Mouse (Mus musculus) liver, embryonic 14.5 days (tissue): ENCODE data around the gene Olfr368. TPM values are rescaled to one million over a fixed set of nuclear protein-coding genes. Genes with fewer than 3 reads are reported as not detected.
A peak's percentile ranks its signal among the peaks of the same experiment; 100 is the strongest.

Experiments
- ATAC-seq: fragments of 200-750 bp; cut with Nextera tagmentation; 2 replicates; pipeline ENCODE4 v1.8.0; 2017; ENCODE audit warnings: moderate number of reproducible peaks, mild to moderate bottlenecking, moderate library complexity; ENCODE audit not compliant: insufficient read depth
- DNase-seq, 3 experiments: peaks; one replicate each; pipeline ENCODE4 v3.0.0-alpha.2; 2012 to 2013; ENCODE audit warnings: low read depth in 3 of 3, low spot score in 3 of 3
- H3K27ac ChIP-seq: fragments of 300-500 bp; sonication (generic); 2 replicates; pipeline ENCODE4 v1.5.1; 2014; ENCODE audit warnings: moderate library complexity, mild to moderate bottlenecking, control low read depth, inconsistent platforms
- H3K27me3 ChIP-seq: fragments of 300-500 bp; sonication (generic); 2 replicates; pipeline ENCODE4 v1.6.1; 2014; ENCODE audit warnings: mild to moderate bottlenecking, low read length, moderate library complexity; ENCODE audit not compliant: control insufficient read depth, insufficient read depth
- H3K36me3 ChIP-seq: fragments of 300-500 bp; sonication (generic); replicated peaks from 2 replicates; pipeline ENCODE4 v1.6.1; 2014; ENCODE audit warnings: low read depth; ENCODE audit not compliant: control insufficient read depth, insufficient read depth
- H3K4me1 ChIP-seq, 2 experiments: fragments of 200-500 bp in 1 of 2; fragments of 300-500 bp in 1 of 2; sonication (generic) in 1 of 2; replicated peaks; 2 replicates each; pipeline ENCODE4 v1.6.1; 2012 to 2014; ENCODE audit warnings: antibody characterized with exemption in 1 of 2, inconsistent platforms in 1 of 2, low read length in 1 of 2; ENCODE audit not compliant: control insufficient read depth in 2 of 2, insufficient read depth in 2 of 2
- H3K4me2 ChIP-seq: fragments of 300-500 bp; sonication (generic); 2 replicates; pipeline ENCODE4 v1.6.1; 2014; ENCODE audit warnings: low read depth, mild to moderate bottlenecking, control low read depth, moderate library complexity
- H3K4me3 ChIP-seq, 2 experiments: fragments of 200-500 bp in 1 of 2; fragments of 300-500 bp in 1 of 2; sonication (generic) in 1 of 2; 2 replicates each; pipeline ENCODE4 v1.5.1; 2012 to 2014; ENCODE audit warnings: low read depth in 2 of 2, low read length in 2 of 2, mild to moderate bottlenecking in 2 of 2, control low read depth in 1 of 2, inconsistent platforms in 1 of 2, moderate library complexity in 1 of 2; ENCODE audit not compliant: insufficient read depth in 1 of 2
- H3K9ac ChIP-seq: fragments of 300-500 bp; sonication (generic); replicated peaks from 2 replicates; pipeline ENCODE4 v1.6.1; 2014; ENCODE audit warnings: mild to moderate bottlenecking, control low read depth, moderate library complexity
- H3K9me3 ChIP-seq: fragments of 300-500 bp; sonication (generic); 2 replicates; pipeline ENCODE4 v1.6.1; 2016; ENCODE audit warnings: low read length, mixed read lengths; ENCODE audit not compliant: control insufficient read depth
- CTCF ChIP-seq: IDR thresholded peaks from 2 replicates; pipeline ENCODE4 v1.5.1; 2016; ENCODE audit warnings: antibody characterized with exemption, low read depth, control low read depth
- EP300 ChIP-seq: IDR thresholded peaks from 2 replicates; pipeline ENCODE4 v1.6.1; 2016; ENCODE audit warnings: antibody characterized with exemption, low read depth
- WGBS: fragments of 180-500 bp; shearing (Covaris S2); extraction: QIAGEN DNeasy Blood & Tissue Kit; methylation state at CpG from one replicate; pipeline ENCODE4 v1.1.7; 2014; ENCODE audit not compliant: insufficient replicate concordance; 5-methylcytosine and 5-hydroxymethylcytosine counted together
- polyA plus RNA-seq, 2 experiments: library from polyadenylated mRNA; depleted of rRNA in 1 of 2; stranded (reverse) in 1 of 2; unstranded in 1 of 2; fragments of >200 nt; fragmentation: Nextera tagmentation in 1 of 2; extraction: Ambion mirVana in 1 of 2; gene quantifications; 2 replicates each; pipeline versions ENCODE4 v1.2.1 to v1.2.3; 2012 to 2014

Gene Olfr368
- polyA plus RNA-seq, 2 experiments = not detected

- no peaks in the 10 kb centered on the region for H3K27me3 ChIP-seq
- H3K9me3 ChIP-seq = no peaks in the 10 kb centered on the region
- TF ChIP-seq EP300 (no peak), CTCF (no peak)
- peaks cover 10% of the 10 kb centered on the region for H3K36me3 ChIP-seq
- peak within 1 kb of the TSS; percentile 88 for H3K4me2 ChIP-seq
- H3K9ac ChIP-seq = peak within 1 kb of the TSS; percentile 80
- peak; percentile 100 for ATAC-seq
- WGBS = under 1% methylated on average over 42 of the region's 42 CpGs
- H3K27ac ChIP-seq = peak within 1 kb of the TSS; percentile 98
- H3K4me3 ChIP-seq = peak within 1 kb of the TSS; percentile 80 to 97
- peak; percentile 89 to 94 (median 93) for DNase-seq
- H3K4me1 ChIP-seq = peaks cover 4 to 8% of the 10 kb centered on the region in 2 experiments; a peak in 3 of 4 replicates
These were observed 32.6 kb downstream of the Olfr368 start, which contains the start of gene Pdcl for GRCm38 (mm10) chr2:37358633-37359540. Pdcl (minus strand) TSS chr2:37359332.

GRCm38 (mm10) chr2:37359908-37360307 lies 33.6 kb downstream of the Olfr368 start:
- DNase-seq = no peak

DNA sequence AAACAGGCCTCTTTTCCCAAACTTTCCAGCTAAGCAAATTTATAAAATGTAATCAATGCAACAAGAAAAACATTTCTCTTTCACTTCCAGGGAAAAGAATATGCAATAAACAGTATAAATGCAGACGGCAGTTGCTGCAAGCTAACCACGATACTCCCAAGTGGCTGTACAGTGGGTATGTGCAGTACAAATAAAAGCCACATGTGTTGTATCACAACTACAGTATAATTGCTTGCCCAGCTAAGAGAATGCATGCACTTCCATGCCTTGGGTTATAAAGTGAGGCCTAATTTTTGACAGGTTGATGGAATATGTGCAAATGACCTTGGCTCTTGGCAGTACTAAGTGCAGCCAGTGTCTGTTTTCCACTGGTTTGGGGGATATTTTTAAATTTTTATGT lies 44.3 kb downstream of the Olfr368 start:
- ATAC-seq (no peak), DNase-seq (no peak)
- Histone ChIP-seq H3K4me3 (no peak overlapping the region), H3K27ac (no peak overlapping the region), H3K9ac (no peak overlapping the region), H3K4me2 (no peak overlapping the region), H3K27me3 (no peaks in the 10 kb centered on the region), H3K4me1 (no peaks in the 10 kb centered on the region), H3K9me3 (no peaks in the 10 kb centered on the region), H3K36me3 (no peaks in the 10 kb centered on the region; the same call in 1 of the 2 replicates)
- TF ChIP-seq CTCF (no peak), EP300 (no peak)
- whole genome bisulfite sequencing = 83% methylated on average over 2 of the region's 2 CpGs

More at GRCm38 (mm10) chr2:37359908-37360307, 33.6 kb downstream of the Olfr368 start:
- WGBS = 89% methylated on average over 2 of the region's 2 CpGs
- Histone ChIP-seq H3K27me3 (no peaks in the 10 kb centered on the region), H3K27ac (no peak overlapping the region), H3K9me3 (no peaks in the 10 kb centered on the region), H3K36me3 (peaks cover 7% of the 10 kb centered on the region), H3K4me2 (peak overlapping the region; percentile 88), H3K4me1 (peaks cover 4 to 8% of the 10 kb centered on the region in 2 experiments; a peak in 3 of 4 replicates), H3K9ac (no peak overlapping the region), H3K4me3 (peak overlapping the region in 1 of 2 experiments; percentile 80; a peak in 1 of 4 replicates)
- ATAC-seq = no peak
- TF ChIP-seq EP300 (no peak), CTCF (no peak)

- Histone ChIP-seq H3K4me1 (peaks cover 0 to 4% of the 10 kb centered on the region in 2 experiments; a peak in 1 of 4 replicates), H3K27ac (no peak overlapping the region), H3K9me3 (no peaks in the 10 kb centered on the region), H3K4me3 (no peak overlapping the region), H3K27me3 (no peaks in the 10 kb centered on the region), H3K9ac (no peak overlapping the region), H3K4me2 (no peak overlapping the region), H3K36me3 (peaks cover 17% of the 10 kb centered on the region)
- WGBS = 23% methylated on average over 1 of the region's 1 CpGs
- TF ChIP-seq CTCF (no peak), EP300 (no peak)
- peak in 2 of 3 experiments; percentile 14 to 37 for DNase-seq
- peak; percentile 26; the same call in 1 of the 2 replicates for ATAC-seq
These were observed 49.7 kb downstream of the Olfr368 start for GRCm38 (mm10) chr2:37376018-37376417.

- Histone ChIP-seq H3K36me3 (peaks cover 35% of the 10 kb centered on the region), H3K4me1 (peaks cover 0 to 4% of the 10 kb centered on the region in 2 experiments; a peak in 1 of 4 replicates), H3K9ac (no peak overlapping the region), H3K27ac (no peak overlapping the region), H3K4me3 (no peak overlapping the region), H3K4me2 (no peak overlapping the region), H3K9me3 (no peaks in the 10 kb centered on the region), H3K27me3 (no peaks in the 10 kb centered on the region)
- DNase-seq (peak; percentile 31 to 50 (median 36)), ATAC-seq (peak; percentile 45; the same call in 1 of the 2 replicates)
- no peak for TF ChIP-seq EP300
- peak; percentile 83 for TF ChIP-seq CTCF
- 44% methylated on average over 2 of the region's 2 CpGs for WGBS
These were observed 53.9 kb downstream of the Olfr368 start for GRCm38 (mm10) chr2:37380189-37380588.

Other genes starting within 250 kb of the Olfr368 start
- gene Olfr361, start 237.2 kb upstream of the Olfr368 start, polyA plus RNA-seq (2012; rRNA removed) = not detected in 2 replicates
- gene Olfr361, start 237.2 kb upstream of the Olfr368 start, polyA plus RNA-seq (2014; fragmentation: Nextera tagmentation; extraction: Ambion mirVana) = not detected in 2 replicates
- not detected in 2 replicates for gene Olfr362, start 208.6 kb upstream of the Olfr368 start, polyA plus RNA-seq (2012; rRNA removed)
- gene Olfr362, start 208.6 kb upstream of the Olfr368 start, polyA plus RNA-seq (2014; fragmentation: Nextera tagmentation; extraction: Ambion mirVana) = not detected in 2 replicates
- not detected in 2 replicates for gene Olfr364-ps1, start 187.2 kb upstream of the Olfr368 start, polyA plus RNA-seq (2012; rRNA removed)
- not detected in 2 replicates for gene Olfr364-ps1, start 187.2 kb upstream of the Olfr368 start, polyA plus RNA-seq (2014; fragmentation: Nextera tagmentation; extraction: Ambion mirVana)
- not detected in 2 replicates for gene Olfr365, start 138.3 kb upstream of the Olfr368 start, polyA plus RNA-seq (2012; rRNA removed)
- not detected in 2 replicates for gene Olfr365, start 138.3 kb upstream of the Olfr368 start, polyA plus RNA-seq (2014; fragmentation: Nextera tagmentation; extraction: Ambion mirVana)
- not detected in 2 replicates for gene Olfr366, start 114.9 kb upstream of the Olfr368 start, polyA plus RNA-seq (2012; rRNA removed)
- not detected in 2 replicates for gene Olfr366, start 114.9 kb upstream of the Olfr368 start, polyA plus RNA-seq (2014; fragmentation: Nextera tagmentation; extraction: Ambion mirVana)
- 4.2 and 5.8 TPM in 2 replicates for gene Pdcl, start 32.8 kb downstream of the Olfr368 start, polyA plus RNA-seq (2012; rRNA removed)
- 10.2 and 11.3 TPM in 2 replicates for gene Pdcl, start 32.8 kb downstream of the Olfr368 start, polyA plus RNA-seq (2014; fragmentation: Nextera tagmentation; extraction: Ambion mirVana)
- gene Rc3h2, start 96.4 kb downstream of the Olfr368 start, polyA plus RNA-seq (2012; rRNA removed) = 2.9 and 3.7 TPM in 2 replicates
- 3.0 and 3.2 TPM in 2 replicates for gene Rc3h2, start 96.4 kb downstream of the Olfr368 start, polyA plus RNA-seq (2014; fragmentation: Nextera tagmentation; extraction: Ambion mirVana)
- 1.5 and 1.9 TPM in 2 replicates for gene Zbtb26, start 116.6 kb downstream of the Olfr368 start, polyA plus RNA-seq (2012; rRNA removed)
- 1.3 TPM in 2 replicates for gene Zbtb26, start 116.6 kb downstream of the Olfr368 start, polyA plus RNA-seq (2014; fragmentation: Nextera tagmentation; extraction: Ambion mirVana)
- gene Zbtb6, start 116.7 kb downstream of the Olfr368 start, polyA plus RNA-seq (2012; rRNA removed) = 3.0 and 3.6 TPM in 2 replicates
- 1.3 TPM in 2 replicates for gene Zbtb6, start 116.7 kb downstream of the Olfr368 start, polyA plus RNA-seq (2014; fragmentation: Nextera tagmentation; extraction: Ambion mirVana)
- gene Rabgap1, start 116.8 kb downstream of the Olfr368 start, polyA plus RNA-seq (2012; rRNA removed) = 3.5 and 5.0 TPM in 2 replicates
- 6.8 and 7.6 TPM in 2 replicates for gene Rabgap1, start 116.8 kb downstream of the Olfr368 start, polyA plus RNA-seq (2014; fragmentation: Nextera tagmentation; extraction: Ambion mirVana)
- gene Gpr21, start 189.8 kb downstream of the Olfr368 start, polyA plus RNA-seq (2012; rRNA removed) = 0.04 and 0.06 TPM in 2 replicates
- not detected in 2 replicates for gene Gpr21, start 189.8 kb downstream of the Olfr368 start, polyA plus RNA-seq (2014; fragmentation: Nextera tagmentation; extraction: Ambion mirVana)